Mouse (Mus musculus) testis, adult 2 months (tissue): ENCODE measurements around the gene Epx.

Experiments
- CTCF ChIP-seq: fragments of 200-500 bp; IDR thresholded peaks from 2 replicates; pipeline ENCODE4 v1.5.1; 2012; ENCODE audit warnings: low read depth, mild to moderate bottlenecking, inconsistent platforms, low read length, moderate library complexity; ENCODE audit not compliant: control insufficient read depth, insufficient read depth, insufficient replicate concordance
- POLR2A ChIP-seq: fragments of 200-500 bp; IDR thresholded peaks from 2 replicates; pipeline ENCODE4 v1.6.1; 2012; ENCODE audit warnings: low read depth, mild to moderate bottlenecking, inconsistent platforms, low read length, moderate library complexity; ENCODE audit not compliant: control insufficient read depth

GRCm38 (mm10) chr11:87841436-87841835 lies 33.9 kb downstream of the Epx start:
- TF ChIP-seq POLR2A (no peak), CTCF (no peak)
